Mouse (Mus musculus): ENCODE data around the gene Dffa. TPM values are rescaled to one million over a fixed set of nuclear protein-coding genes. Genes with fewer than 3 reads are reported as not detected.
"Not testable (repeated sequence)": the region's sequence is repeated elsewhere in the genome, so short reads cannot be mapped to it uniquely, and the experiment has no call there.

Dffa gene
- total RNA-seq, 2 experiments from 2014 or later: 2.6 to 9.4 TPM

GRCm38 (mm10) chr4:149091364-149091763, 12.6 kb upstream of the Dffa start:
- ATAC-seq (replicated peaks; ENCODE audit: low FRiP score, poor library complexity, severe bottlenecking): no peak

GRCm38 (mm10) chr4:149097956-149098355, 6.0 kb upstream of the Dffa start:
- ATAC-seq (replicated peaks; ENCODE audit: low FRiP score, poor library complexity, severe bottlenecking): no peak

GRCm38 (mm10) chr4:149098571-149098970, 5.4 kb upstream of the Dffa start:
- no peak for ATAC-seq (replicated peaks; ENCODE audit: low FRiP score, poor library complexity, severe bottlenecking)

GRCm38 (mm10) chr4:149099369-149100017, 4.5 kb upstream of the Dffa start, which contains the start of gene Pex14:
TSS of gene Pex14 (minus strand) at chr4:149099876.
- ATAC-seq (replicated peaks; ENCODE audit: low FRiP score, poor library complexity, severe bottlenecking): peak; percentile 84

- ATAC-seq (replicated peaks; ENCODE audit: low FRiP score, poor library complexity, severe bottlenecking): not testable (repeated sequence)
Measured at GRCm38 (mm10) chr4:149100449-149100848, 3.5 kb upstream of the Dffa start.

- no peak for ATAC-seq (replicated peaks; ENCODE audit: low FRiP score, poor library complexity, severe bottlenecking)
Measured at GRCm38 (mm10) chr4:149101456-149101855, 2.5 kb upstream of the Dffa start.

GRCm38 (mm10) chr4:149119978-149120562, 16.1 kb downstream of the Dffa start:
- ATAC-seq (replicated peaks; ENCODE audit: low FRiP score, poor library complexity, severe bottlenecking): not testable (repeated sequence)

- ATAC-seq (replicated peaks; ENCODE audit: low FRiP score, poor library complexity, severe bottlenecking): no peak
Measured at GRCm38 (mm10) chr4:149123432-149123831, 19.5 kb downstream of the Dffa start.

GRCm38 (mm10) chr4:149125341-149126114, 21.6 kb downstream of the Dffa start:
- no peak for ATAC-seq (replicated peaks; ENCODE audit: low FRiP score, poor library complexity, severe bottlenecking)

- no peak for ATAC-seq (replicated peaks; ENCODE audit: low FRiP score, poor library complexity, severe bottlenecking)
Measured at GRCm38 (mm10) chr4:149126115-149126509, 22.2 kb downstream of the Dffa start.

- ATAC-seq (replicated peaks; ENCODE audit: low FRiP score, poor library complexity, severe bottlenecking): no peak
Measured at GRCm38 (mm10) chr4:149126663-149127062, 22.7 kb downstream of the Dffa start, which contains the start of gene Cort. TSS of gene Cort (minus strand) at chr4:149126763.

GRCm38 (mm10) chr4:149128467-149128866, 24.5 kb downstream of the Dffa start:
- no peak for ATAC-seq (replicated peaks; ENCODE audit: low FRiP score, poor library complexity, severe bottlenecking)

- ATAC-seq (replicated peaks; ENCODE audit: low FRiP score, poor library complexity, severe bottlenecking): no peak
Measured at GRCm38 (mm10) chr4:149131021-149131752, 27.2 kb downstream of the Dffa start.

- no peak for ATAC-seq (replicated peaks; ENCODE audit: low FRiP score, poor library complexity, severe bottlenecking)
Measured at GRCm38 (mm10) chr4:149131789-149132565, 28.0 kb downstream of the Dffa start.

- no peak for ATAC-seq (replicated peaks; ENCODE audit: low FRiP score, poor library complexity, severe bottlenecking)
Measured at GRCm38 (mm10) chr4:149133395-149133794, 29.4 kb downstream of the Dffa start.

- ATAC-seq (replicated peaks; ENCODE audit: low FRiP score, poor library complexity, severe bottlenecking): no peak
Measured at GRCm38 (mm10) chr4:149136116-149136850, 32.3 kb downstream of the Dffa start.

GRCm38 (mm10) chr4:149136982-149137770, 33.2 kb downstream of the Dffa start, which contains the start of gene Cenps:
TSS of gene Cenps (minus strand) at chr4:149137629.
- ATAC-seq (replicated peaks; ENCODE audit: low FRiP score, poor library complexity, severe bottlenecking): peak; percentile 97

GRCm38 (mm10) chr4:149138515-149138914, 34.6 kb downstream of the Dffa start:
- ATAC-seq (replicated peaks; ENCODE audit: low FRiP score, poor library complexity, severe bottlenecking): no peak

Data from erythroblast, adult 5-6 weeks (primary cell).